Mouse (Mus musculus) testis, adult 2 months (tissue): ENCODE measurements around the gene Slc31a1. TPM values are rescaled to one million over a fixed set of nuclear protein-coding genes. Genes with fewer than 3 reads are reported as not detected.
A peak's percentile ranks its signal among the peaks of the same experiment; 100 is the strongest.

Experiments used
- H3K27ac ChIP-seq: fragments of 200-500 bp; 2 replicates; pipeline ENCODE4 v1.5.1; 2012; ENCODE audit warnings: low read depth, low read length; ENCODE audit not compliant: control insufficient read depth, insufficient read depth
- H3K27me3 ChIP-seq: fragments of 200-500 bp; 2 replicates; pipeline ENCODE4 v1.6.1; 2012; ENCODE audit warnings: mild to moderate bottlenecking, low read length, moderate library complexity; ENCODE audit not compliant: control insufficient read depth, insufficient read depth
- H3K36me3 ChIP-seq: fragments of 200-500 bp; 2 replicates; pipeline ENCODE4 v1.6.1; 2012; ENCODE audit warnings: mild to moderate bottlenecking, low read length; ENCODE audit not compliant: control insufficient read depth, insufficient read depth
- H3K4me1 ChIP-seq: fragments of 200-500 bp; 2 replicates; pipeline ENCODE4 v1.6.1; 2012; ENCODE audit warnings: low read length; ENCODE audit not compliant: control insufficient read depth, insufficient read depth
- H3K4me3 ChIP-seq: fragments of 200-500 bp; 2 replicates; pipeline ENCODE4 v1.5.1; 2012; ENCODE audit warnings: low read depth, mild to moderate bottlenecking, low read length, moderate library complexity, mixed read lengths; ENCODE audit not compliant: control insufficient read depth
- CTCF ChIP-seq: fragments of 200-500 bp; IDR thresholded peaks from 2 replicates; pipeline ENCODE4 v1.5.1; 2012; ENCODE audit warnings: low read depth, mild to moderate bottlenecking, inconsistent platforms, low read length, moderate library complexity; ENCODE audit not compliant: control insufficient read depth, insufficient read depth, insufficient replicate concordance
- POLR2A ChIP-seq: fragments of 200-500 bp; IDR thresholded peaks from 2 replicates; pipeline ENCODE4 v1.6.1; 2012; ENCODE audit warnings: low read depth, mild to moderate bottlenecking, inconsistent platforms, low read length, moderate library complexity; ENCODE audit not compliant: control insufficient read depth
- polyA plus RNA-seq: library from polyadenylated mRNA; depleted of rRNA; stranded (reverse); fragments of >200 nt; gene quantifications from 2 replicates; pipeline ENCODE4 v1.2.3, GENCODE M21; 2012

Slc31a1 gene
- polyA plus RNA-seq, 1 experiment: 18.1 TPM

GRCm38 (mm10) chr4:62366291-62366690 lies 5.8 kb downstream of the Slc31a1 start:
- H3K36me3 ChIP-seq: no peaks in the 10 kb centered on the region
- no peak overlapping the region for H3K27ac ChIP-seq
- H3K4me3 ChIP-seq: no peak overlapping the region
- H3K27me3 ChIP-seq: no peaks in the 10 kb centered on the region
- no peak for TF ChIP-seq POLR2A
- no peak for TF ChIP-seq CTCF
- H3K4me1 ChIP-seq: no peaks in the 10 kb centered on the region

- no peak overlapping the region for H3K27ac ChIP-seq
- TF ChIP-seq CTCF: no peak
- no peak for TF ChIP-seq POLR2A
- H3K4me1 ChIP-seq: no peaks in the 10 kb centered on the region
- no peaks in the 10 kb centered on the region for H3K36me3 ChIP-seq
- H3K27me3 ChIP-seq: no peaks in the 10 kb centered on the region
- H3K4me3 ChIP-seq: no peak overlapping the region
Measured at GRCm38 (mm10) chr4:62367586-62367985, 7.1 kb downstream of the Slc31a1 start.

- no peak overlapping the region for H3K27ac ChIP-seq
- H3K27me3 ChIP-seq: no peaks in the 10 kb centered on the region
- no peaks in the 10 kb centered on the region for H3K36me3 ChIP-seq
- H3K4me1 ChIP-seq: no peaks in the 10 kb centered on the region; the same call in 1 of the 2 replicates
- no peak overlapping the region for H3K4me3 ChIP-seq
- TF ChIP-seq CTCF: no peak
- no peak for TF ChIP-seq POLR2A
Measured at GRCm38 (mm10) chr4:62369091-62369490, 8.6 kb downstream of the Slc31a1 start.

- Histone ChIP-seq H3K4me1 (peaks cover 2% of the 10 kb centered on the region), H3K27me3 (no peaks in the 10 kb centered on the region), H3K4me3 (no peak overlapping the region), H3K36me3 (no peaks in the 10 kb centered on the region), H3K27ac (no peak overlapping the region)
- TF ChIP-seq POLR2A: no peak
- no peak for TF ChIP-seq CTCF
Measured at GRCm38 (mm10) chr4:62372410-62372809, 11.9 kb downstream of the Slc31a1 start.

- no peaks in the 10 kb centered on the region for H3K36me3 ChIP-seq
- no peak overlapping the region for H3K27ac ChIP-seq
- no peaks in the 10 kb centered on the region for H3K27me3 ChIP-seq
- no peak for TF ChIP-seq CTCF
- TF ChIP-seq POLR2A: no peak
- H3K4me3 ChIP-seq: no peak overlapping the region
- peaks cover 2% of the 10 kb centered on the region for H3K4me1 ChIP-seq
Measured at GRCm38 (mm10) chr4:62372818-62373520, 12.4 kb downstream of the Slc31a1 start.

GRCm38 (mm10) chr4:62373668-62374067 lies 13.1 kb downstream of the Slc31a1 start:
- Histone ChIP-seq H3K4me1 (peaks cover 2% of the 10 kb centered on the region), H3K27ac (no peak overlapping the region), H3K27me3 (no peaks in the 10 kb centered on the region), H3K4me3 (no peak overlapping the region), H3K36me3 (no peaks in the 10 kb centered on the region)
- TF ChIP-seq CTCF: no peak
- TF ChIP-seq POLR2A: no peak

- H3K4me3 ChIP-seq: no peak overlapping the region
- no peaks in the 10 kb centered on the region for H3K36me3 ChIP-seq
- no peaks in the 10 kb centered on the region for H3K27me3 ChIP-seq
- peaks cover 2% of the 10 kb centered on the region for H3K4me1 ChIP-seq
- H3K27ac ChIP-seq: 0 out of 2 replicates have a peak overlapping the region, but pooled peaks have one; percentile 17
- TF ChIP-seq POLR2A (no peak), CTCF (no peak)
Measured at GRCm38 (mm10) chr4:62374342-62374741, 13.8 kb downstream of the Slc31a1 start.

- H3K27ac ChIP-seq: no peak overlapping the region
- peaks cover 2% of the 10 kb centered on the region for H3K4me1 ChIP-seq
- no peaks in the 10 kb centered on the region for H3K36me3 ChIP-seq
- H3K27me3 ChIP-seq: no peaks in the 10 kb centered on the region
- no peak overlapping the region for H3K4me3 ChIP-seq
- TF ChIP-seq POLR2A: no peak
- no peak for TF ChIP-seq CTCF
Measured at GRCm38 (mm10) chr4:62376123-62376522, 15.6 kb downstream of the Slc31a1 start.
